Mouse (Mus musculus): Measurements from ENCODE around the gene Sox6.
"Not testable (repeated sequence)": the region's sequence is repeated elsewhere in the genome, so short reads cannot be mapped to it uniquely, and the experiment has no call there.

Gene Sox6

DNA sequence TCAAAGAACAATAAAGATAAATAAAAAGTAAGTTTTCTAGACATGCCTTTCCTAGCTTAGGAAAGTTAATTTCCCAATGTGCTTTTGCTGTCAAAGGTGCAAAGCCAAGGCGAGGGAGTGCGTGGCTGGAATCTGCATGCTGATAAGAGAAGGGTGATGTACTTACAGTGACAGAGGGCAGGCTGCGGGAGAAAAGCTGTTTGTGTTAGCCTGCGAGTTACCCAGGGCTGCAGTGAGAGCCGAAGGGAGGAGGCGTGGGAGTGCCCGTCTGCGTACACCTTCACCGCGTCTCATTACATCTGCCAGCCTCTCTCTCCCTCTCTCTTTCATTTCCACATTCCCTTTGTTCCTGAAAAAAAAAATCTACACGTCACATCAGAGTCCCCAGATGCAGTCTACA is at the start of gene Sox6:
Gene Sox6 (minus strand): TSS at position 286 of the 400 bp plus-strand sequence.
- peak; percentile 24 for DNase-seq (ENCODE audit: low read depth, low spot score)

GRCm38 (mm10) chr7:116084366-116084765 is 45.8 kb upstream of the Sox6 start, which contains the start of gene Gm4353:
Gene Gm4353, minus strand, starts transcription at chr7:116084635.
- DNase-seq (ENCODE audit: low read depth, low spot score) = not testable (repeated sequence)

DNA sequence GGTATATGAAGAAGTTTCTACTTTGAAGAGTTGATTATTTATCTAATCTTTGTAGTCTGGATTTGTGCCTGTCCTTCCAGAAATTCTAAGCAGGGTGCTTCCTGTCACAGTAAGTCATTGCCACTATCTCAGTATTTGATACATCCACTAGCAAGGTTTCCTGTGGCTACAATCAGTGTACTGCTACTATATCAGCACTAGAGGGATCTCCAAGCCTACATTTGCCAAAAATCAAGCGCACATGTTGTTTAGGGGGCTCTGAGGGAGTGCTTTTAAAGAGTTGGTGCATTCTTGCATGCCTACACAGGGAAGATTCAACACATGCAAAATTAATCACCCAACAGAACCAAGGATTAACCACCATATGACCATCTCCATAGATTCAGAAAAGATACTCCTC is 22.1 kb upstream of the Sox6 start:
- DNase-seq (ENCODE audit: low read depth, low spot score) = no peak

GRCm38 (mm10) chr7:116040470-116041019 is 1.9 kb upstream of the Sox6 start:
- no peak for DNase-seq (ENCODE audit: low read depth, low spot score)

- DNase-seq (ENCODE audit: low read depth, low spot score) = peak; percentile 82
Measured at GRCm38 (mm10) chr7:116039538-116040466, 1.2 kb upstream of the Sox6 start.

GRCm38 (mm10) chr7:116039196-116039537 is 571 bp upstream of the Sox6 start, which contains the start of gene 1110004F10Rik:
Gene 1110004F10Rik, plus strand, starts transcription at chr7:116039397.
- no peak for DNase-seq (ENCODE audit: low read depth, low spot score)

- peak; percentile 26 for DNase-seq (ENCODE audit: low read depth, low spot score)
Measured at GRCm38 (mm10) chr7:116038024-116038423, 572 bp downstream of the Sox6 start.

- DNase-seq (ENCODE audit: low read depth, low spot score) = no peak
Measured at GRCm38 (mm10) chr7:116036591-116037555, 1.7 kb downstream of the Sox6 start.

DNA sequence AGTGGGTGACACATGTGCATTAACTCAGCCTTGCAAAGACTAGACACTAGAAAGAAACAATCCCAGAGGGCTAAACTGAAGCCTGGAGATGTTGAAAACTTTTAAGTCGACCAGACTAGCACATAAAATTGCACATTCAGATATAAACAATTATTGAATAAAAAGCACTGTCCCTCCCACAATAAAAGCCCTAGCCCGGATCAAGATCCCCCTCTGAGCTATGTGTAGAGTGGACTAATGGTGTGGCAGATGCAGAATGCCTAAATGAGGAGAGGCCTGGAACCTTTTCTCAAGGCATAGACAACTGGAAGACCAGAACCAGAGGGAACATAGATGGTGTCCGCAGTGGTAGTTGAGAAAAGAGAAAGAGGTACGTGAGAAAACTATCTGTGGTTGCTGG is 3.1 kb downstream of the Sox6 start:
- no peak for DNase-seq (ENCODE audit: low read depth, low spot score)

- DNase-seq (ENCODE audit: low read depth, low spot score) = peak; percentile 58
Measured at GRCm38 (mm10) chr7:116034282-116034758, 4.3 kb downstream of the Sox6 start.

GRCm38 (mm10) chr7:116033371-116034241 is 5.0 kb downstream of the Sox6 start:
- DNase-seq (ENCODE audit: low read depth, low spot score) = peak; percentile 37

DNA sequence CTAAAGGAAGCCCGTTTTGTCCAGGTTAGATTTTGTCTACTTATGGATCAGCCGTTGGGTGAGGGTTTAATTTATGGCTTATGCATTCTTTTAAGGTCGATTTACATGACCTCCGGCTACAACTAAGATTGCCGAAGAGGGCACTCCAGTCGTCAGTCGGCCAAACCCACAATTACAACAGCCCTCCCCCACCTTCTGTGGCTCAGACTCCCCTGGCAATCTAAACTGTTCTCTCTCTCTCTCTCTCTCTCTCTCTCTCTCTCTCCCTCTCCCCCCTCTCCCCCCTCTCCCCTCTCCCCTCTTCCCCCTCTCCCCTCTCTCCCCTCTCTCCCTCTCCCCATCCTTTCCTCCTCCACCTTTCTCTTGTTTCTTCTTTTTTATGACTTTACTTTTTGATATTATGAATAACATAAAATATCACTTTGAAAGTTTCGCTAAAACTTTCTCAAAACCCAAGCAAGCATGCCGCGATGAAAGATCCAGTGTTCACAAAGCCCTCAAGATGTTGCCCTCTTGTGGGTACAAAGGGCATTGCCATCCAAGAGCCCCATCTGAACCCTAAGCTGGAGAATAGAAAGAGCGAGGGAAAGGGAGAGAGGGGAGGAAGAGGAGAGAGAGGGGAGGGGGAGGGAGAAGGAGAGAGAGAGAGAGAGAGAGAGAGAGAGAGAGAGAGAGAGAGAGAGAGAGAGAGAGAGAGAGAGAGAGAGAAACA is 5.8 kb downstream of the Sox6 start:
- DNase-seq (ENCODE audit: low read depth, low spot score) = peak; percentile 92

GRCm38 (mm10) chr7:116031718-116032595 is 6.6 kb downstream of the Sox6 start:
- peak; percentile 46 for DNase-seq (ENCODE audit: low read depth, low spot score)

- DNase-seq (ENCODE audit: low read depth, low spot score) = peak; percentile 42
Measured at GRCm38 (mm10) chr7:116031388-116031717, 7.2 kb downstream of the Sox6 start.

- DNase-seq (ENCODE audit: low read depth, low spot score) = peak; percentile 28
Measured at GRCm38 (mm10) chr7:116030597-116031387, 7.8 kb downstream of the Sox6 start.

GRCm38 (mm10) chr7:116029991-116030390 is 8.6 kb downstream of the Sox6 start:
- no peak for DNase-seq (ENCODE audit: low read depth, low spot score)

DNA sequence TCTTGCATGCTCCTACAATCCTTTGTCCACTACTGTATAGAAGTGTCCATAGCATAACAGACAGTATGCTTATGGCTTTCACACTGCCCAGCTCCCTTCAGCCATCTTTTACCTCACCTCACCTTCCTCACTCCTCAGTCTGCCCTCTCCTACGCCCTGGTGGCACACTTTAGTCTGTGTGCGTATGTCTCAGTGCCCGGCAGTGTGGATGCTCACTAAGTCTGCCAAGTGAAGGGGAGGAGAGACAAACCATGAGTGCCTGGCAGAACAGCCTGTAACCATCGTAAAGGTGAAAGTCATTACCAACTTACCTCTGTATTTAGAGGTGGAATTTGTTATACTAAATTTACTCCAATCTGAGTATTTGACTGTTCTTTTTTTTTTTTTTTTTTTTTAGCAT is 35.9 kb downstream of the Sox6 start:
- DNase-seq (ENCODE audit: low read depth, low spot score) = no peak

DNA sequence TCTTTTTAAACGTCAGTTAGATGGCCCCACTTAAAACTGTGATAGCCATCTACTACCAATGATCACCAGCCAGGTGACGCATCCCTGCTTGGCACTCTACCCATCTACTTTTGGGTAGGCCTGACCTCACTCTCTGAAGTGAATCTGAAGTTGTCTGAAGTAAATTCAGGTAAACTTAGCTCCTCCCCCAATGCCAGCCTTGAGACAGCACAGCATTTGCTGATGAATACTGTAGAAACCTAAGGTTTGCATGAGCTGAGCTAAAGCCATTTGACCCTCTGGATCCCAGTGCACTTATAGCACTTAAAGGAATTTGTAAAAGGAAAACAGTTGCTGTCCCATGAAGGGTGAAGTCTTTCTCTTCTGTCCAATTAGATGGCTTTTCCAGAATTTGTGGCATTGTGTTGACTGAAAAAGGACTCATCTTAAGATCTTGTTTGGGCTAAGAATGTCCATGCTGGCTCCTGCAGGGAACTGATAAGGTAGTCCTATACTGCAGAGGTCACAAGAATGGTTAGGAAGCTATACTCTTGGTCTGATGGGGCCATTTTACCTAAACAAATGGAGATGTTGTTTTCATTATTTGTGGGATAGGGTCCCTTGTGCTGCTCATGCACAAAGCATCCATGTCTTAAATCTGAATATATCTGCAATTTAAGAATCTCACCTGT is 50.4 kb downstream of the Sox6 start:
- no peak for DNase-seq (ENCODE audit: low read depth, low spot score)
